Mouse (Mus musculus): ENCODE measurements around the gene Son.

DNA sequence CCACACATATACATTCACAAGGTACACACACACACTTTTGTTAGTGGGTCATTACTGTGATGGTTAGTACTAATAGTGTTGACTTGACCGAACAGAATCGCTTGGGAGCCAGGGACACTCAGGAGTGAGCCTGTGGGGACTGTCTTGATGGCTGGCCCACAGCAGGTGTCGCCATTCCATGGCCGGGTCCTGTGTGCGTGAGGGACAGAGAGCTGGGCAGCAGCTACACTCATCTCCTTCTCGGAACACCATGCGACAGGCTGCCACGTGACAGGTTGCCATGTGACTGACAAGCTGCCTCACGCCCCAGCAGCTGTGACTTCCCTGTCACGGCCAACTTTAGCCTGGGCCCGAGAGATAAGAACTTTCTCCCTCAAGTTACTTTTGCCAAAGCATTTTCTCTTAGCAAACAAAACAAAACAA is 69.6 kb downstream of the Son start:
- no peak for TF ChIP-seq CTCF (conservative IDR thresholded peaks at IDR 0.05; ENCODE audit: insufficient read depth, insufficient read length, low read depth, low read length)
- TF ChIP-seq POLR2A (IDR thresholded peaks at IDR 0.05; ENCODE audit: low read depth, low read length): no peak
